Mouse (Mus musculus): ENCODE measurements around the gene Naa20. TPM values are rescaled to one million over a fixed set of nuclear protein-coding genes. Genes with fewer than 3 reads are reported as not detected.

Naa20 gene
- total RNA-seq, 4 experiments from 2014 or later, result 48.5 to 56.4 (median 53.6) TPM

DNA sequence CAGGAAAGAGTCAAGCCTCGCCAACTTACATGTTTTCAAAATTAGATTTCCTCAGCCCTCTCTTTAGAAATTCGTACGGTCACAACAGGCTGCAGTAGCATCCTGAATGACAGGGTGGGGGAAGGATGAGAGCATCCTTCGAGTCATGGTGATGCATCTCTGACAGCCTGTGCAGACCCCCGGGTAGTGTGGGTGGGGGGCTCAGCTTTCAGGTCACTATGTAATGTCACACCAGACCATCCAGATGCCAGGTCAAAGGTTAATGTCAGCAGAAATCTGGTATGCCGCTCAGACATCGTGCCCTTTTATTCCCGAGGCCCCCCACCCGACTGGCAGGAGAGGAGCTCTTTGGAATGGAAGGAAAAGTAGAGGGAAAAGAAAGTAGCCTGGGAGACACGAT, 48.3 kb downstream of the Naa20 start:
- DNase-seq (ENCODE audit: low spot score in 2 of 2), result no peak

DNA sequence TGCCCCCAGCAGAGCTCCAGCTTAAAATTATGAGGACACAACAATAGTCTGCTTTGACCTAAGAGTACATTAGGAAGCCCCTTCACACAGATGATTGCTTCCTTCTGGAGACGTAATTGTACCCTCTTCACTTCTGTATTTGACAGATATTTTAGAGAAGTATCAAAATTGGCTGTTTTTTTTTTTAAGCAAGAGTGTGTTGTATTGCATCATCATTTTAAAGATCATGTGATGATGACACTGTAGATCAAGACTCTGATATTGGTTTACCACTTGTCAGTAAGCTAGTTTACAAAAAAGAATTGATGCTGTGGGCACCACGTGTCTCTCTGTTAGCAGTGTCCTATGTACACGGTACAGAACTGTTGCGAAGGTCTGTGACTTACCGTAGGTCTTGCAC, 50.8 kb downstream of the Naa20 start:
- DNase-seq (ENCODE audit: low spot score in 2 of 2), result no peak

DNA sequence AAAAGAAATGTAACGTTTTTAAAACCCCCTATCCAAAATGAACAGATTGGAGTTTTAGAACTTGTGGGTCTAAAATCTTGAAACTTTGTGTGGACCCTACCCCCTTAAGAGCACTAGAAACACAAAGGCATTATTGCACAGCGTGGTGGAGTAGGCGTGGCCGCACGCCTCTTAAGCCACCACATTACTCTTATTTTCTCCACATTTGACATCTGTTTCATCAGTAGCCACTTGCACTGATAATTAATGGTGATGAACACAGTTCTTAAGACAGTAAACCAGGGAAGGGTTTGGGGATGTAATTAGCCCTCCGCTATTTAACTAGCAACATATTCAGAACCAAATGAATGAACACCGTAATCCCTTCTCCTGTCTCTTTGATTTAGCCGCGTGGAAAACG, 53.9 kb downstream of the Naa20 start:
- no peak for DNase-seq (ENCODE audit: low spot score in 2 of 2)

DNA sequence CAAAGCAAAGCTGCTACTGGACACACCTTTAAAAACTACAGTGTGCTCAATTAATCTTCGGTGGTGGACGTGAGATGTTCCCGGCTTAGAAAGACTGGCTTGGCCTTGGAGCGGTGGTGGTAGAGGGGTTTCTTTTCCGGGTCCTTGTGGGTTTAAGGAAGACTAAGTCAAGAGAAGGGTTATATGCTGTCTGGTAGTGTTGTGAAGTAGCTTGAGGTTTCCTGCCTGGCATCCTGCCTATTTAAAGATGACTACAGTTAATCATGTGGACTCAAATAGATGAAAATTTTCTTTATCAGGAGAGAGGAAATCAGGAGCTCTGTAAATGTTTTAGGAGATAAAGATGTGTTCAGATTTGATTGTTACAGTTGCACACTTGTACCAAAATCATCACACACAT, 54.4 kb downstream of the Naa20 start:
- DNase-seq (ENCODE audit: low spot score in 2 of 2), result no peak

DNA sequence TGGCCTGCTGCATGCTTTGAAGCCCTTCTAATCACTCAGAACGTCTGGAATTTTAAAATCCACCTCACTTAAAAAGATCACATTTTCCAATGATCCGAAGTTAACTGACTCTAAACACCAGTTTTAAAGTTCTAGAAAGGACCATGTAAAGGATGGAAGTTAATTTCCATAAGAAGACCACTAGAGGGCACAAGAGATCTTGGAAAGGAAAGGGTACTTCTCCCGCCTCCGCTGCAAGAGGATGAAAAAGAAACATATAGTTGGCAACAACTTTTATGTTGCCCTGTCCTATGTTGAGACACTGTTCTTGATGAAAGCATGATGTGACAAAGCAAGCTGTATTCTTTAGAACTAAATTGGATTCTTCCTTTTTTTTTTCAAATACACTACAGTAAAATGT, 55.6 kb downstream of the Naa20 start:
- no peak for DNase-seq (ENCODE audit: low spot score in 2 of 2)

DNA sequence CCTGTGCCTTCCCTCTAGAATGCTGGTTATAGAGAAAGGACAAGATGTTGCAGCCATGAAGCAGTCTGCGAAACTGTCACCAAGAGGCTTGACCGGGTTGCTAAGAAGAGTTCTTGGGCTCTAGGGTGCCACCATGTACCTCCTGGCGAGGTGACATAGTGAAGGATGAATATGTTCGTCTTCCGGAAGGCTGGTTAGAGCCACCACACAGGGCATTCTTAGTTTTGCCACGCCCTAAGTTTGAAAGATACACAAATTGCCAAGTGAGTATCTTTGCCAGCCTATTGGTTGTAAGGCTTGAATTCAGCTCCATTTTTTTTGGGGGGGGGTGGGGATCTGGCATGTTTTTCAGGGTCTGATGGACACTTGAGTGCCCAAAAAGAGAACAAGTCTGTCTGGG, 56.2 kb downstream of the Naa20 start:
- DNase-seq (ENCODE audit: low spot score in 2 of 2), result no peak

DNA sequence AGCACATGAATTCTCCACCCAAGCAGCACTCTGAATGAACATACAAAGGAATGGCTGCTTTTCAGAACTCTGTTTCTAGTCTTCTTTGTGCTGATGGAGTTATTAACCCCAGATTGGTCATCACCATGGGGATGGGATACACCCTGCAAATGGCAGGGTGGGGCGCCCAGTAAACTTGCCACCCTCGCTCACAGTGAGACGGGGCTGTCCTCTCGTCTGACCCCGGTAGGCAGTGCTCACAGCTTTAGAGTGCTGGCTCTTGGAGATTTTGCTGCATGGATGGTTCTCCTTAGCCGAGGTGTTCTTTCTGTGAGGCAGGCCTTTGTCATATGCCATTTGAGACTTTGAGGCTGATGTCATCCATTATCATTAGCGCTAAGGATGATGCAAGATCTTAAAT, 56.7 kb downstream of the Naa20 start:
- no peak for DNase-seq (ENCODE audit: low spot score in 2 of 2)

DNA sequence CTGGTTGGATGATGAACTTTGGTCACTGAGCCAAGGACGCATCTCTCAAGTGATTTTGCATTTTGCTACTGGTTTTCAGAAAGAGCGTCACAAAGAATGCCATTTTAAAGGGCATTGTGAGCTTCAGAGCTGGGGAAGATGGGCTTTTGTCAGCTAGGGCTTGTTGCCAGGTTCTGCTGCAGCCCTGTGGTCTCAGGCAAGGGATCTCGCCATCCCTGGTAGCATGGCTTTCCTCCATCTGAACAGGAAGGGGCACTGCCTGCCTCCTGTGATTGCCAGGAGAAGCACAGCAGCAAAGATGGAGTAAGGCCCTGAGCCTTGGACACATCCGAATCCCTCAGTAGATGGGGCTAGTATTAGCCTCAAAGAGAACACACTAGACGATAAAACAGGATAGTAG, 60.0 kb downstream of the Naa20 start:
- no peak for DNase-seq (ENCODE audit: low spot score in 2 of 2)

Small RNA genes within 50 kb of the gene (microRNA-seq; reads per million reads assigned to microRNA genes)
- not detected for gene Gm25026

Other genes starting within 250 kb of the Naa20 start
- gene Rin2, start 226.9 kb upstream of the Naa20 start, total RNA-seq (2022), result 10 to 100 TPM in 2 of 4 experiments, 1 to 10 TPM in 2; 5.3 to 12.9 (median 10.1) TPM
- not detected for gene Cfap61, start 32.7 kb downstream of the Naa20 start, total RNA-seq (2022)
- 10 to 100 TPM; 13.5 to 17.8 (median 14.6) TPM for gene Crnkl1, start 32.9 kb downstream of the Naa20 start, total RNA-seq (2022)

Measured in gastrocnemius, adult 8-10 months (tissue).